Mouse (Mus musculus): ENCODE results near the gene Fundc2. TPM values are rescaled to one million over a fixed set of nuclear protein-coding genes. Genes with fewer than 3 reads are reported as not detected.

Fundc2 gene
- polyA plus RNA-seq (2015; fragmentation: Nextera tagmentation; extraction: Ambion mirVana): 47.8 and 53.7 TPM in 2 replicates

- peak within 1 kb of the TSS; percentile 49 for H3K4me2 ChIP-seq (replicated peaks; ENCODE audit: low read depth, low read length)
- H3K4me1 ChIP-seq (ENCODE audit: insufficient read depth, low read length): no peaks in the 10 kb centered on the region
- H3K9me3 ChIP-seq (ENCODE audit: low read length): no peaks in the 10 kb centered on the region
- ATAC-seq (ENCODE audit: low FRiP score, low TSS enrichment): peak; percentile 96
- H3K4me3 ChIP-seq (ENCODE audit: low read length): peak within 1 kb of the TSS; percentile 59
- no peaks in the 10 kb centered on the region for H3K27me3 ChIP-seq (ENCODE audit: insufficient read depth, low read length)
- peak within 1 kb of the TSS; percentile 82 for H3K9ac ChIP-seq (replicated peaks; ENCODE audit: low read length)
- WGBS: 15% methylated on average over 20 of the region's 25 CpGs
- H3K27ac ChIP-seq (ENCODE audit: low read length): peak within 1 kb of the TSS; percentile 78
- H3K36me3 ChIP-seq (ENCODE audit: insufficient read depth, low read length): no peaks in the 10 kb centered on the region
Measured at GRCm38 (mm10) chrX:75382195-75382771, at the start of gene Fundc2, which contains the start of gene F8. TSS of gene Fundc2 (plus strand) at chrX:75382399. TSS of gene F8 (minus strand) at chrX:75382615.

GRCm38 (mm10) chrX:75370197-75370596, 12.0 kb upstream of the Fundc2 start:
- H3K36me3 ChIP-seq (ENCODE audit: insufficient read depth, low read length): no peaks in the 10 kb centered on the region
- no peaks in the 10 kb centered on the region for H3K9me3 ChIP-seq (ENCODE audit: low read length)
- no peak overlapping the region for H3K9ac ChIP-seq (replicated peaks; ENCODE audit: low read length)
- H3K27me3 ChIP-seq (ENCODE audit: insufficient read depth, low read length): no peaks in the 10 kb centered on the region
- no peak overlapping the region for H3K4me3 ChIP-seq (ENCODE audit: low read length)
- H3K4me2 ChIP-seq (replicated peaks; ENCODE audit: low read depth, low read length): no peak overlapping the region
- no peaks in the 10 kb centered on the region for H3K4me1 ChIP-seq (ENCODE audit: insufficient read depth, low read length)
- H3K27ac ChIP-seq (ENCODE audit: low read length): no peak overlapping the region
- no peak for ATAC-seq (ENCODE audit: low FRiP score, low TSS enrichment)

- 53% methylated on average over 2 of the region's 2 CpGs for WGBS
- no peak for ATAC-seq (ENCODE audit: low FRiP score, low TSS enrichment)
- H3K27ac ChIP-seq (ENCODE audit: low read length): no peak overlapping the region
Measured at GRCm38 (mm10) chrX:75372666-75373425, 9.4 kb upstream of the Fundc2 start.

GRCm38 (mm10) chrX:75376815-75377214, 5.4 kb upstream of the Fundc2 start:
- ATAC-seq (ENCODE audit: low FRiP score, low TSS enrichment): no peak
- Histone ChIP-seq H3K36me3 (ENCODE audit: insufficient read depth, low read length) (no peaks in the 10 kb centered on the region), H3K27me3 (ENCODE audit: insufficient read depth, low read length) (no peaks in the 10 kb centered on the region), H3K27ac (ENCODE audit: low read length) (no peak overlapping the region), H3K9ac (replicated peaks; ENCODE audit: low read length) (no peak overlapping the region), H3K4me1 (ENCODE audit: insufficient read depth, low read length) (no peaks in the 10 kb centered on the region), H3K4me2 (replicated peaks; ENCODE audit: low read depth, low read length) (no peak overlapping the region), H3K9me3 (ENCODE audit: low read length) (no peaks in the 10 kb centered on the region), H3K4me3 (ENCODE audit: low read length) (no peak overlapping the region)

More at GRCm38 (mm10) chrX:75372666-75373425, 9.4 kb upstream of the Fundc2 start:
- H3K4me2 ChIP-seq (replicated peaks; ENCODE audit: low read depth, low read length): no peak overlapping the region
- no peak overlapping the region for H3K9ac ChIP-seq (replicated peaks; ENCODE audit: low read length)
- H3K36me3 ChIP-seq (ENCODE audit: insufficient read depth, low read length): no peaks in the 10 kb centered on the region
- no peaks in the 10 kb centered on the region for H3K4me1 ChIP-seq (ENCODE audit: insufficient read depth, low read length)
- no peak overlapping the region for H3K4me3 ChIP-seq (ENCODE audit: low read length)
- no peaks in the 10 kb centered on the region for H3K9me3 ChIP-seq (ENCODE audit: low read length)
- no peaks in the 10 kb centered on the region for H3K27me3 ChIP-seq (ENCODE audit: insufficient read depth, low read length)

GRCm38 (mm10) chrX:75381176-75381575, 1.0 kb upstream of the Fundc2 start:
- no peaks in the 10 kb centered on the region for H3K36me3 ChIP-seq (ENCODE audit: insufficient read depth, low read length)
- 79% methylated on average over 1 of the region's 1 CpGs for WGBS
- 0 out of 2 replicates have a peak overlapping the region, but pooled peaks have one; percentile 49 for H3K4me2 ChIP-seq (replicated peaks; ENCODE audit: low read depth, low read length)
- no peak overlapping the region for H3K27ac ChIP-seq (ENCODE audit: low read length)
- no peaks in the 10 kb centered on the region for H3K9me3 ChIP-seq (ENCODE audit: low read length)
- no peak for ATAC-seq (ENCODE audit: low FRiP score, low TSS enrichment)
- no peaks in the 10 kb centered on the region for H3K27me3 ChIP-seq (ENCODE audit: insufficient read depth, low read length)
- no peak overlapping the region for H3K4me3 ChIP-seq (ENCODE audit: low read length)
- no peaks in the 10 kb centered on the region for H3K4me1 ChIP-seq (ENCODE audit: insufficient read depth, low read length)
- no peak overlapping the region for H3K9ac ChIP-seq (replicated peaks; ENCODE audit: low read length)

GRCm38 (mm10) chrX:75381699-75382098, 500 bp upstream of the Fundc2 start:
- H3K36me3 ChIP-seq (ENCODE audit: insufficient read depth, low read length): no peaks in the 10 kb centered on the region
- peak overlapping the region; percentile 82; the same call in 1 of the 2 replicates for H3K9ac ChIP-seq (replicated peaks; ENCODE audit: low read length)
- peak; percentile 31; the same call in 1 of the 2 replicates for ATAC-seq (ENCODE audit: low FRiP score, low TSS enrichment)
- H3K27me3 ChIP-seq (ENCODE audit: insufficient read depth, low read length): no peaks in the 10 kb centered on the region
- H3K4me3 ChIP-seq (ENCODE audit: low read length): peak overlapping the region; percentile 59
- H3K4me1 ChIP-seq (ENCODE audit: insufficient read depth, low read length): no peaks in the 10 kb centered on the region
- 70% methylated on average over 5 of the region's 5 CpGs for WGBS
- H3K9me3 ChIP-seq (ENCODE audit: low read length): no peaks in the 10 kb centered on the region
- peak overlapping the region; percentile 49 for H3K4me2 ChIP-seq (replicated peaks; ENCODE audit: low read depth, low read length)
- H3K27ac ChIP-seq (ENCODE audit: low read length): no peak overlapping the region

- no peaks in the 10 kb centered on the region for H3K9me3 ChIP-seq (ENCODE audit: low read length)
- H3K4me1 ChIP-seq (ENCODE audit: insufficient read depth, low read length): no peaks in the 10 kb centered on the region
- no peak overlapping the region for H3K4me3 ChIP-seq (ENCODE audit: low read length)
- ATAC-seq (ENCODE audit: low FRiP score, low TSS enrichment): no peak
- H3K4me2 ChIP-seq (replicated peaks; ENCODE audit: low read depth, low read length): no peak overlapping the region
- 69% methylated on average over 1 of the region's 1 CpGs for WGBS
- 0 out of 2 replicates have a peak, but pooled peaks cover 6% of the 10 kb centered on the region for H3K36me3 ChIP-seq (ENCODE audit: insufficient read depth, low read length)
- H3K27me3 ChIP-seq (ENCODE audit: insufficient read depth, low read length): no peaks in the 10 kb centered on the region
- H3K9ac ChIP-seq (replicated peaks; ENCODE audit: low read length): no peak overlapping the region
- no peak overlapping the region for H3K27ac ChIP-seq (ENCODE audit: low read length)
Measured at GRCm38 (mm10) chrX:75399471-75399870, 17.3 kb downstream of the Fundc2 start.

- Histone ChIP-seq H3K4me1 (ENCODE audit: insufficient read depth, low read length) (no peaks in the 10 kb centered on the region), H3K27me3 (ENCODE audit: insufficient read depth, low read length) (no peaks in the 10 kb centered on the region), H3K9ac (replicated peaks; ENCODE audit: low read length) (no peak overlapping the region), H3K9me3 (ENCODE audit: low read length) (no peaks in the 10 kb centered on the region), H3K4me3 (ENCODE audit: low read length) (no peak overlapping the region), H3K36me3 (ENCODE audit: insufficient read depth, low read length) (0 out of 2 replicates have a peak, but pooled peaks cover 6% of the 10 kb centered on the region), H3K4me2 (replicated peaks; ENCODE audit: low read depth, low read length) (no peak overlapping the region), H3K27ac (ENCODE audit: low read length) (no peak overlapping the region)
- ATAC-seq (ENCODE audit: low FRiP score, low TSS enrichment): no peak
- 75% methylated on average over 2 of the region's 2 CpGs for WGBS
Measured at GRCm38 (mm10) chrX:75402668-75403067, 20.5 kb downstream of the Fundc2 start.

GRCm38 (mm10) chrX:75403350-75403749, 21.2 kb downstream of the Fundc2 start:
- no peak overlapping the region for H3K4me2 ChIP-seq (replicated peaks; ENCODE audit: low read depth, low read length)
- H3K27ac ChIP-seq (ENCODE audit: low read length): no peak overlapping the region
- ATAC-seq (ENCODE audit: low FRiP score, low TSS enrichment): no peak
- no peaks in the 10 kb centered on the region for H3K4me1 ChIP-seq (ENCODE audit: insufficient read depth, low read length)
- no peak overlapping the region for H3K9ac ChIP-seq (replicated peaks; ENCODE audit: low read length)
- H3K4me3 ChIP-seq (ENCODE audit: low read length): no peak overlapping the region
- H3K36me3 ChIP-seq (ENCODE audit: insufficient read depth, low read length): 0 out of 2 replicates have a peak, but pooled peaks cover 6% of the 10 kb centered on the region
- H3K9me3 ChIP-seq (ENCODE audit: low read length): no peaks in the 10 kb centered on the region
- H3K27me3 ChIP-seq (ENCODE audit: insufficient read depth, low read length): no peaks in the 10 kb centered on the region

GRCm38 (mm10) chrX:75409711-75410110, 27.5 kb downstream of the Fundc2 start:
- no peaks in the 10 kb centered on the region for H3K9me3 ChIP-seq (ENCODE audit: low read length)
- no peak overlapping the region for H3K4me3 ChIP-seq (ENCODE audit: low read length)
- whole genome bisulfite sequencing: 74% methylated on average over 1 of the region's 1 CpGs
- H3K36me3 ChIP-seq (ENCODE audit: insufficient read depth, low read length): no peaks in the 10 kb centered on the region
- H3K27me3 ChIP-seq (ENCODE audit: insufficient read depth, low read length): no peaks in the 10 kb centered on the region
- no peak overlapping the region for H3K27ac ChIP-seq (ENCODE audit: low read length)
- no peaks in the 10 kb centered on the region for H3K4me1 ChIP-seq (ENCODE audit: insufficient read depth, low read length)
- ATAC-seq (ENCODE audit: low FRiP score, low TSS enrichment): no peak
- no peak overlapping the region for H3K9ac ChIP-seq (replicated peaks; ENCODE audit: low read length)
- no peak overlapping the region for H3K4me2 ChIP-seq (replicated peaks; ENCODE audit: low read depth, low read length)
